Mouse (Mus musculus): Measurements from ENCODE around the gene Neil3. TPM values are rescaled to one million over a fixed set of nuclear protein-coding genes. Genes with fewer than 3 reads are reported as not detected.

Gene Neil3
- polyA plus RNA-seq (2015; fragmentation: Nextera tagmentation; extraction: Ambion mirVana), result 29.5 and 30.8 TPM in 2 replicates

DNA sequence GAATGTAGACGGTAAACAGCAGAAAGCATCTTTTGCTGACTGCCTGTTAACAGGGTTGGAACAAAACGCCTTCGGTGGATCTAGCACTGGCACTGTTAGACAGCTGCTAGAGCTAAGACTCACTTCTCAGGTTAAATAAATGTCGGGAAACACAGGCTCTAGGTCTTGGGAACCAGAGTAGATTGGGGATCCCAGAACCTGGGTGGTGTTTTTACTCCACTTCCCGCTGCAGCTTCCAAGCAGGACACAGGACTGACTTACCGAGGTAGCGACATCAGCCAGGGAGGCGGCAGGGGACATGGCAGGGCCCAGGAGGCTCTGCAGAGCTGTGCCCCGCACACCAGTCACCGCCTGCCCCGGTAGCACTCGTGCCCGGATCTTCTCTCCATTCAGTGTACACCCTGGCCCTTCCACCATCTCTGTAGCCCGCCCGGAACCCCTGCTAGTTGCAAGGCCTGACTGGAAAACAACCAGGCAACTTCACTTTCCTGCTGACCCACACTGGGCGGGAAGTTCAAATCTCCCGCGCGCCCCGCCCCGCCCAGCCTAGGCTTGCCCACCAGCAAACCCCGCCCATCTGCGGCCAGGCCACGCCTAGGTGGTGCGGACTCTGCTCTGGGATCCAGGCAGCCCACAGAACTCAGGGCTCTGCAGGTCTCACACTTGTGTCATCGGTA, at the start of gene Neil3:
Gene Neil3 (minus strand): TSS at position 571 of the 677 bp plus-strand sequence.
- no peaks in the 10 kb centered on the region for H3K9me3 ChIP-seq
- 0 out of 2 replicates have a peak, but pooled peaks cover 5% of the 10 kb centered on the region for H3K4me1 ChIP-seq
- under 1% methylated on average over 26 of the region's 26 CpGs for WGBS
- H3K9ac ChIP-seq, result peak within 1 kb of the TSS; percentile 27; the same call in 1 of the 2 replicates
- ATAC-seq (ENCODE audit: insufficient read depth, low FRiP score, low read depth), result peak; percentile 99
- no peaks in the 10 kb centered on the region for H3K36me3 ChIP-seq
- H3K4me2 ChIP-seq, result peak within 1 kb of the TSS; percentile 87
- no peaks in the 10 kb centered on the region for H3K27me3 ChIP-seq (replicated peaks)
- H3K27ac ChIP-seq, result no peak within 1 kb of the TSS
- peak within 1 kb of the TSS; percentile 63 for H3K4me3 ChIP-seq (replicated peaks)

DNA sequence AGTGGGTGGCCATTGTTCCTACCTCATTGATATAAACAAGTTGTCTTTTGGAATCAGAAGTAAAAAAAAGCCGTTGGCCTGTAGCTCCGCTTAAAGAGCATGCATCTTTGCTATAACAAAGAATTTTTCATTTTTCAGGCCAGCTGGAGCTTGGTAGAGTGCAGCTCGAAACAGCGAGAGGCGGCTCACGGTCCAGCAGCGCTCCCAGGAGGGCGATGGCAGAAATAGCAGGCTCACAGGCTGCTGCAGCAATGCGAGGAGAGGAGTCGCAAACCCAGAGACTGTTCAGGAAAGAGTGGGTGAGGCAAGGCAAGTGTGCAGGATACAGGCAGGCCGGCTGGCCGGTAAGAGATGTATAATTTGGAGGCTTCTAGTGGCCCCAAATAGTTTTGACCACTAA, 42.0 kb upstream of the Neil3 start:
- no peaks in the 10 kb centered on the region for H3K9me3 ChIP-seq
- ATAC-seq (ENCODE audit: insufficient read depth, low FRiP score, low read depth), result peak; percentile 58; the same call in 1 of the 2 replicates
- H3K36me3 ChIP-seq, result no peaks in the 10 kb centered on the region
- H3K4me3 ChIP-seq (replicated peaks), result no peak overlapping the region
- no peak overlapping the region for H3K27ac ChIP-seq
- no peaks in the 10 kb centered on the region for H3K27me3 ChIP-seq (replicated peaks)
- no peaks in the 10 kb centered on the region for H3K4me1 ChIP-seq
- no peak overlapping the region for H3K4me2 ChIP-seq
- H3K9ac ChIP-seq, result no peak overlapping the region
- 23% methylated on average over 12 of the region's 12 CpGs for WGBS

DNA sequence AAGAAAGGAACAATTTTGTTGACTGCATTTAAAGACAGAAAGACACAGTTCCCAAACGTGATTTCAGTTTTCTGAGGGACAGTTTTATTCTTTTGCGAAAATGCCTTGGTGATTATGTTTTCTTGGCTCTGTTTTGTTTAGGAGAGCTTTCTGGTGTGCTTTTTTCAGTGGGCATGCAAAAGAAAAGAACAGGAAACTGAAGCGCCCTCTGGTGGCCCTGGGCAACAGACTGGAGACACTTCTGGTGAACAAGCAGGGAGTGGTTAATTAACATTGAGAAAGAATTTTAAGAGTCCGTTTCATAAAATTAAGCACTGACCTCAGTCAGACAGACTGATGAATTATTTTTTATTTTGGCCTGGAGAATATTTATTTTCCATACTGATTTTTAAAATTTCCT, 25.1 kb upstream of the Neil3 start:
- 31% methylated on average over 4 of the region's 4 CpGs for WGBS
- no peaks in the 10 kb centered on the region for H3K36me3 ChIP-seq
- H3K27me3 ChIP-seq (replicated peaks), result no peaks in the 10 kb centered on the region
- no peaks in the 10 kb centered on the region for H3K4me1 ChIP-seq
- no peak overlapping the region for H3K9ac ChIP-seq
- no peak overlapping the region for H3K27ac ChIP-seq
- no peak for ATAC-seq (ENCODE audit: insufficient read depth, low FRiP score, low read depth)
- H3K9me3 ChIP-seq, result no peaks in the 10 kb centered on the region
- no peak overlapping the region for H3K4me2 ChIP-seq
- no peak overlapping the region for H3K4me3 ChIP-seq (replicated peaks)

DNA sequence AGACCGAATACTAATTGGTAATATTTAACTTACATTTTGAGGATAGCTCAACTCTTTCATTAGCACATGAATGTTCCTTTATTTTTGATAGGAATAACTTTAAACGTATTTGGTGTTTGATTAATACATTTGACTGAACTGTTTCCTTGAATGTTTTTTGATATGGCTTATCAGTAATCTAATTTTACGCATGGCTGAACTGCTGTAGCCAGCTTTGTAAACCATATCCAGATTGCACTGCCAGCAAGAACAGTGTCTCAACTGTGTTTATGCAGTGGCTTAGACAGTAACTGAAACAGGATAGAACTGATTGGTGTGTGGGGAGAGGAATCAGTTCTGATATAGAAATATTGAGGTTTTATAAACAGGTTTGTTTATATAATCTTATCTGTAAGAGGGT, 22.6 kb upstream of the Neil3 start:
- Histone ChIP-seq H3K9me3 (no peaks in the 10 kb centered on the region), H3K4me3 (replicated peaks) (no peak overlapping the region), H3K27me3 (replicated peaks) (no peaks in the 10 kb centered on the region), H3K4me1 (no peaks in the 10 kb centered on the region), H3K4me2 (no peak overlapping the region), H3K9ac (no peak overlapping the region), H3K36me3 (no peaks in the 10 kb centered on the region), H3K27ac (no peak overlapping the region)
- no peak for ATAC-seq (ENCODE audit: insufficient read depth, low FRiP score, low read depth)
- 59% methylated on average over 3 of the region's 3 CpGs for WGBS

DNA sequence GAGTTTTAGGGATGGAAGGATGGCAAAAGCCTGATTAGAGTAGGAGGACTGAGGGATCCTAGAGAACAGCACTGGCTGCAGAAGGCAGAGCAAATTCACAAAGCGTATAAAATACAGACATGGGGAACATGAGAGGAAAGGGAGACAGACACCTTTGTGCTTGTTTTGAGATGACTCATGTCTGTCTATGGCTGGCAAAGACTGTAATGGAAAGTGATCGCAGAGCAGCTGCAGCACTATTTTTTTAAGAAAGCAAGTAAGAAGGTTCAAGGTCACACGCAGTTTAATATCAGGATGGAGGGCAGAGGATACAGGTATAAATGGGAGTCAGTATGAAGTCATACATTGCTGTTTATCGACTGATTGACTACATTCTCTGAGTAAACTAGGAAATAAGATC, 8.2 kb downstream of the Neil3 start:
- WGBS, result 77% methylated on average over 4 of the region's 4 CpGs
- Histone ChIP-seq H3K27ac (no peak overlapping the region), H3K4me3 (replicated peaks) (no peak overlapping the region), H3K9ac (no peak overlapping the region), H3K4me1 (no peaks in the 10 kb centered on the region), H3K4me2 (no peak overlapping the region), H3K36me3 (no peaks in the 10 kb centered on the region), H3K27me3 (replicated peaks) (no peaks in the 10 kb centered on the region), H3K9me3 (no peaks in the 10 kb centered on the region)
- ATAC-seq (ENCODE audit: insufficient read depth, low FRiP score, low read depth), result no peak

DNA sequence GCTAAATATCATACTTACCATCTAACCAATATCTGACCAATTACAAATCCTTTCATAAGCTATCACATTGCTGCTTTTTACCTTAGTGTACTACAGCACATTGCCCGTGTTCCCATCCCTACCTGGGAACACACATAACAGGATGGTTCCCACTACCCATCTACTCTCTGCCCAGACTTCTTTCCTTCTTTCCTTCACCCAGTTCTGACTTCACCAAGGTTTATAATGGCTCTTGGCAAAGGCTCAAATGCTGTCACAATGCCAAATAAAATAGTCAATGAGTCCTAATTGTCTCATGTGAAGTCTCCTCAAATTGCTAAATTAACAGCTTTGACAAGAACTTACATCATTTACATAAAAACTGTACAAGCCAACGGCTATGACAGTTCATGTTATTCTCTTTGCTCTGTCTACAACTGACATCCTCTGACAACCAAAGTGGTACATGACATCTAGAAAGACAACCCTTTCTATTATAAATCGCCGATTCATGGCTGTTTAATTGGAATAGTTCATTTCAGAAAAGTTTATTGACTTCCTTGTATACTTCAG, 9.9 kb downstream of the Neil3 start:
- Histone ChIP-seq H3K9ac (no peak overlapping the region), H3K27ac (no peak overlapping the region), H3K4me2 (no peak overlapping the region), H3K4me1 (no peaks in the 10 kb centered on the region), H3K27me3 (replicated peaks) (no peaks in the 10 kb centered on the region), H3K4me3 (replicated peaks) (no peak overlapping the region), H3K9me3 (no peaks in the 10 kb centered on the region), H3K36me3 (no peaks in the 10 kb centered on the region)
- WGBS, result 95% methylated on average over 4 of the region's 4 CpGs
- no peak for ATAC-seq (ENCODE audit: insufficient read depth, low FRiP score, low read depth)

DNA sequence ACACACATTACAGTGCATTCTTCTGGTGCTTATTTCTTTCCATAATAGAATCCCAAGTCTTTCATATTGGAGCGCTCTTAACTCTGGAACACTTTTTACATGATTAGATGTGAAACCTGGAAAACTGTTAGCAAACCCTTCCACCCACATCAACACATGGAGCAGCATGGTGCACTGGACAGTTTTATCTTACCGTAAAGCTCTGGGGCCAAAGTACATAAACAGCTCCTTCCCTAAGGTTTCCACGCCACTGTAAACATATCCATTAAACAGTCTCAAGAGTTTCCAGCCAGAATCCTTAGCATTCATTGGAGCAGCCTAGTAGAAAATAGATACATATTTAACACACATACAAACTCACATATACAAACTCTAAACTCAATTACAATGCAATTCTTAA, 15.4 kb downstream of the Neil3 start:
- H3K27me3 ChIP-seq (replicated peaks), result no peaks in the 10 kb centered on the region
- H3K27ac ChIP-seq, result no peak overlapping the region
- H3K9me3 ChIP-seq, result no peaks in the 10 kb centered on the region
- H3K9ac ChIP-seq, result no peak overlapping the region
- WGBS, result 75% methylated on average over 3 of the region's 3 CpGs
- no peak overlapping the region for H3K4me2 ChIP-seq
- ATAC-seq (ENCODE audit: insufficient read depth, low FRiP score, low read depth), result no peak
- H3K4me3 ChIP-seq (replicated peaks), result no peak overlapping the region
- no peaks in the 10 kb centered on the region for H3K36me3 ChIP-seq
- H3K4me1 ChIP-seq, result no peaks in the 10 kb centered on the region

DNA sequence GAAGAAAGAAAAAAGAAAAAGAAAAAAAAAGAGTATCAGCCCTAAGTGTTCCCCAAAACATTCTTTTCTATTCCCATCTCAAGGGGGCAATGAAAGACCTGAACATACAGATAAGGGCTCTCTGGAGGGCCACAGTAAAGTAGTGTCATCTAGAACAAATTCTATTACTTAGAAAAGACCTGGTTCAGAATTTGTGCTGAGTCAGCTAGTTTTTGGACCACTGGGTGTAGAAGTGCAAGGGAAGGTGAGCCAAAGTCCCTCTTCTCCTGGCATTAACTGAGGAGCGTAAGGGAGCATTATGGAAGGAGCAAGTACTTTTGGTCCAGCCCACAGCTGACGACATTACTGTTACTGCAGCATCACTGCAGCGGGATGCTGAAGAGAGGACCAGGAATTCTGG, 19.7 kb downstream of the Neil3 start:
- no peaks in the 10 kb centered on the region for H3K9me3 ChIP-seq
- H3K4me2 ChIP-seq, result no peak overlapping the region
- H3K27me3 ChIP-seq (replicated peaks), result no peaks in the 10 kb centered on the region
- H3K9ac ChIP-seq, result no peak overlapping the region
- no peak overlapping the region for H3K4me3 ChIP-seq (replicated peaks)
- H3K27ac ChIP-seq, result no peak overlapping the region
- H3K4me1 ChIP-seq, result no peaks in the 10 kb centered on the region
- WGBS, result 98% methylated on average over 3 of the region's 3 CpGs
- ATAC-seq (ENCODE audit: insufficient read depth, low FRiP score, low read depth), result no peak
- no peaks in the 10 kb centered on the region for H3K36me3 ChIP-seq

DNA sequence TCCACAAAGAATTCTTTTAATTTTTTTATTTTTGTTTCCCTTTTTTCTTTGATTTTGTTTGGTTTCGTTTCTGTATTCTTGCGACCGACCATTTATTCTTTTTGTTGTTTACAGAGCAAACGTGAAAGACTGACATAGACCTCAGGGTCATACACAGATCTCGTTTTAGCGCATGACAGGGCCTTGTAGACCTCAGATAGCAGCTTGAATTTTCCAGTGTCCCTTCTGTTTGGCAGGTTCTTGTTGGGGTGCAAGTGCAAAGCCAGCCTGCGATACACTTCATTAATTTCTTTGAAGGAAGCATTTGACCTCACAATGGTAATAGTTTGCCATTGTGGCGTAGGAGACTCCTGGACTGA, 24.6 kb downstream of the Neil3 start:
- no peak overlapping the region for H3K27ac ChIP-seq
- H3K27me3 ChIP-seq (replicated peaks), result no peaks in the 10 kb centered on the region
- ATAC-seq (ENCODE audit: insufficient read depth, low FRiP score, low read depth), result no peak
- H3K4me2 ChIP-seq, result no peak overlapping the region
- no peaks in the 10 kb centered on the region for H3K36me3 ChIP-seq
- no peak overlapping the region for H3K9ac ChIP-seq
- no peaks in the 10 kb centered on the region for H3K4me1 ChIP-seq
- no peaks in the 10 kb centered on the region for H3K9me3 ChIP-seq
- H3K4me3 ChIP-seq (replicated peaks), result no peak overlapping the region
- 66% methylated on average over 8 of the region's 8 CpGs for WGBS

DNA sequence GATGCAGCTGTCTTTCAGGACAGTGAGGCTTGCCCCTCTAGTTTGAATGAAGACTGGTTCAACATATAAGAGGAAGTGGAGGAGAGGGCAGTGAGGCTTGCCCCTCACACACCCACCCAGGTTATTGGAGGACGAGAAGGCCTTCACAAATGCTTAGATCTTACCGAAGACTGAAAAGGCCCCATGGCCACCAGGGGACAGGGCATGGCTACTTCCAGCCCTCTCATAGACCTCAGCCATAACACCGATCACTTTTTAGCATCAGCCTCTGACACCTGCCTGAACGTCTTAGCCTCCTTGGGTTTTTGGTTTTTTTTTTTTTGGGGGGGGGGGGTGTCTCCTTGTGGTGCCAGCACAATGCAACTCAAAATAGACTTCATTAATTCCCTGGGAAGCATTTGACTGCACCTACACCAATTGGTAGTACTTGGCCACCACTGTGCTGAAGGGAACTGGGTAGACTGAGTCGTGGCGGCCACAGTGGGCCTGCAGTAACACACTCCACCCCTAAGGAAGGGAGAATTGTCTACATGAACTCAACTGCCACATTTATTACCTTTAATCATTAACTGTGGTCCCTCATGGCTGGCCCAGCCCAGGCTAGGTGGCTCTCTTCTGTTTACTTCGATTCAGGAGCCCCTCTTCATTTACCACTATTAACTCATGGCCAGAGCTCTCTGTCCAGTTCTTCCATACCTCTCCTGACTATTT, 25.1 kb downstream of the Neil3 start:
- no peak for ATAC-seq (ENCODE audit: insufficient read depth, low FRiP score, low read depth)
- Histone ChIP-seq H3K4me2 (no peak overlapping the region), H3K9ac (no peak overlapping the region), H3K27me3 (replicated peaks) (no peaks in the 10 kb centered on the region), H3K4me3 (replicated peaks) (no peak overlapping the region), H3K9me3 (no peaks in the 10 kb centered on the region), H3K4me1 (no peaks in the 10 kb centered on the region), H3K27ac (no peak overlapping the region), H3K36me3 (no peaks in the 10 kb centered on the region)
- WGBS, result 86% methylated on average over 7 of the region's 7 CpGs

DNA sequence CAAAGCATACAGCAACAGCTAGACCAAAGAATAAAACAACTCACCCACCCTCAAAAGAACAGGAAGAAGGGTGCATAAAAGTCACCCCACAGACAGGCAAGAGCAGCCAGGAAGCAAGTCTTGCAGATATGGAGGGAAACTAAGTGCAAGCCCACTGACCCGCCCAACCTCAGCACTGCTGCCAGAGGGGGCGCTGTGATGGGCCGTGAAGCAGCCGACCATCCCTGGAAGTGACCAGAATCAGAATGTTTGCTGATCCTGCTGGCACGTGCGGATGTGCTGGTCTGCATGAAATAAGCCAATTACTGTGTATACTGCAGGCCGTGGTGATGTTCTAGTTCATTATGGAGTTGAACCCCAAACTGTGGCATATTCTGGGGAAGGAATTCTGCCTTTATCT, 26.6 kb downstream of the Neil3 start:
- Histone ChIP-seq H3K27ac (no peak overlapping the region), H3K4me3 (replicated peaks) (no peak overlapping the region), H3K4me2 (no peak overlapping the region), H3K4me1 (no peaks in the 10 kb centered on the region), H3K9ac (no peak overlapping the region), H3K27me3 (replicated peaks) (no peaks in the 10 kb centered on the region), H3K9me3 (no peaks in the 10 kb centered on the region), H3K36me3 (no peaks in the 10 kb centered on the region)
- no peak for ATAC-seq (ENCODE audit: insufficient read depth, low FRiP score, low read depth)
- WGBS, result 62% methylated on average over 7 of the region's 7 CpGs

DNA sequence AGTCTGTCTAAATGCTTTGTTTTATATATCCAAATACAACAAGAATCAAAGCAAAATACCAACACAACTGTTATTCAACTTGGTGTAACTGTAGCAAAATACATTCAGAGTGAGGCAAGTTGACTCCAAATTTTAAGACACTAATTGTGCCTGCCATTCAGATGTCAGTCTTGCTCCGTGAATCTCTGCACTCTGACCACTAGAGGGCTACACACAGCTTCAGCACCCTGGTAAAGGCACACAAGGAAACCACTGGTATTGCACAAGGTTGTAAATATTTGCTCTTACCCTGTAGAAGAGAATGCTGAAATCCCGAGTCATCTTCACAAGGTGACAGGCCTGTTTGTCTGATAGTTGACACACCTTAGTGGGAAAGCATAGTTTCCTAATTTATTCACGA, 31.8 kb downstream of the Neil3 start:
- no peaks in the 10 kb centered on the region for H3K4me1 ChIP-seq
- H3K4me3 ChIP-seq (replicated peaks), result no peak overlapping the region
- H3K36me3 ChIP-seq, result no peaks in the 10 kb centered on the region
- H3K27ac ChIP-seq, result no peak overlapping the region
- H3K9ac ChIP-seq, result no peak overlapping the region
- no peaks in the 10 kb centered on the region for H3K9me3 ChIP-seq
- WGBS, result 17% methylated on average over 3 of the region's 3 CpGs
- no peak overlapping the region for H3K4me2 ChIP-seq
- H3K27me3 ChIP-seq (replicated peaks), result no peaks in the 10 kb centered on the region
- ATAC-seq (ENCODE audit: insufficient read depth, low FRiP score, low read depth), result peak; percentile 60; the same call in 1 of the 2 replicates
